Mouse (Mus musculus): ENCODE data around the gene Dnajb14.

- no peak for TF ChIP-seq GATA1 (IDR thresholded peaks at IDR 0.05; ENCODE audit: borderline replicate concordance, low read length)
- TF ChIP-seq FLI1 (IDR thresholded peaks at IDR 0.05; ENCODE audit: low read length) = no peak
These were observed 68.4 kb downstream of the Dnajb14 start for GRCm38 (mm10) chr3:137935570-137936525.

Data from megakaryocyte, embryonic 14.5 days (primary cell).